Mouse (Mus musculus): ENCODE results near the gene Cd300ld2. TPM values are rescaled to one million over a fixed set of nuclear protein-coding genes. Genes with fewer than 3 reads are reported as not detected.

Gene Cd300ld2
- total RNA-seq, 2 experiments from 2014 or later, result not detected

DNA sequence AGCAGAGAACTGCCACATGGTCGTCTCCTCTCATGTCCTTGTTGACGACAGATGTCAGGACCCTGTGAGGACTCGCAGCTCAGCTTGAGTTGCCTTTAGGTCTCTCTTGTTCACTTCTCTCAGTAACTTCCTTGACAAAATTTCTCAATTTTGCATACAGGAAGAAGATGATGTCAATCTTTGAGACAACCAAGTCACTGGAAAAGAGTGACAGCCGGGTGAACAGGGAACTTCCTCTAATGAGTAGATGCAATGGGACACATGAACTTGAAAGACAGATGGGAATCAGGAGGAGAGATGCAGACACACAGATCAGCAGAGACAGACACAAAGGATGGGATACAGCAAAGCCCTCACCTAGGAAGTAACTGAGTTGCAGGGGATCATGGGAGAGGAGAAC lies 26.2 kb downstream of the Cd300ld2 start, which contains the start of gene Cd300ld:
Gene Cd300ld (minus strand): TSS at position 130 of the 400 bp plus-strand sequence.
- intact Hi-C loops (cut with DNase I), result no loop called here
- TF ChIP-seq CTCF (IDR thresholded peaks at IDR 0.05), result no peak
- H3K4me3 ChIP-seq, result no peak within 1 kb of the TSS

DNA sequence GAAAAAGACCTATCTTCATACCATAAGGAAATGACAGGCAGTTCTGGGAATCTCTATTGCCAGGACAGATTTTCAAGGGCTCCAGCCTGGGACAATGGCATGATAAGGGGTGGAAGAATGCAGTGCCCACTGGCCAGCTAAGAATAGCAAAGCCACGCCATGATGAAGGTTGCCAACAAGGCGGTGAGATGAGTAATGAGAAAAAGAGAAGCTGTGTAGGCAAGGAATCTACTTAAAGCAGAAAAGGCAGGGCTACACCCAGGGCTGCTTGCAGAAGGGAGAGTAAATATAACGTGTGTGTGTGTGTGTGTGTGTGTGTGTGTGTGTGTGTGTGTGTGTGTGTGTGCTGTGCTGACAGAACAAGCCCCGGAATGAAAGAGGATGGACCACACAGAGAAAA lies 34.1 kb downstream of the Cd300ld2 start:
- H3K27ac ChIP-seq, result no peak overlapping the region
- TF ChIP-seq CTCF (IDR thresholded peaks at IDR 0.05), result no peak
- no peak for DNase-seq
- intact Hi-C loops (cut with DNase I), result no loop called here
- no peak overlapping the region for H3K4me3 ChIP-seq

More for the DNA sequence above, 26.2 kb downstream of the Cd300ld2 start, which contains the start of gene Cd300ld:
- H3K27ac ChIP-seq, result no peak within 1 kb of the TSS
- DNase-seq, result no peak

DNA sequence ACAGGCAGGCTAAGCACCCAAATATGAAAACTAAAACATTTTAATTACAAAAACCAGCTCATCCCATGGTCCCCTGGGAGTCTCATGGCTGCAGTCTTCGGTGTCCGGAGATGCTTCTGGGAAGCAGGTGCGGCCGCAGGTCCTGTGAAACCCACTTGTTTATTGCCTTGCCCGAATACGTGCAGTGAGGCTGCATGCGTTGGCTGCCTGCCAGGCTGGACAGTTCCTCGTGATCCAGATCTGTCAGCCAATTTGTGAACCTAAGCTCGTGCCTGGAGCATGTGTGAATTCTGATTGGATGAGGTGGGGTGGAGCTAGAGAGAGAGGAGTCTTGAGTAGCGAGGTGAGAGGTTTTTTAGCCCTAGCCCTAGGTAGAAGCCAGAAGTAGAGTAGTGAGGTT lies 43.3 kb downstream of the Cd300ld2 start:
- TF ChIP-seq CTCF (IDR thresholded peaks at IDR 0.05), result no peak
- intact Hi-C loops (cut with DNase I), result no loop called here

DNA sequence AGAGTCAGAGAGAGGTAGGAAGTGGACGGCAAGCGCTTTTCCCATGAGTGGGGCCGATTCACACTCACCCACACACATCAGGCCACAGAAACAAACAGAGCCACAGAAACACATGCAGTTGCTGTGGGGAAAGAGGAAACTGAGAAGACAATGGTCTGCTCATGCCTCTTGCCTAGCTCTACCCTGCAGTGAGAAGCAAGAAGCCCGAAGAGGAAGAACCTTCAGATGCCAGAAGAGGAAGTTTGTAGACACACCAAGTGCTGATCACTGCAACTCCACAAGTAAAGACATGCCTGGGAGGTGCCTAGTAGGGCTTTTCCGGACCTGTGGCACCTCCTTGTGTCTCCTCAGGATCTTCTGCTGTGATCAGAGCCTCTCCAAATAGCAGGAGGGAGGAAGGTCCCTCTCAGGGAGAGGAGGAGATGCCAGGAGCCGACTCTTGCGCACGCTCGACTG lies 47.2 kb downstream of the Cd300ld2 start, which contains the start of gene Cd300c:
Gene Cd300c (minus strand): TSS at position 406 of the 456 bp plus-strand sequence.
- no peak within 1 kb of the TSS for H3K4me3 ChIP-seq
- intact Hi-C loops (cut with DNase I), result no loop called here
- DNase-seq, result no peak
- TF ChIP-seq CTCF (IDR thresholded peaks at IDR 0.05), result no peak
- H3K27ac ChIP-seq, result no peak within 1 kb of the TSS

More for the DNA sequence above, 43.3 kb downstream of the Cd300ld2 start:
- no peak for DNase-seq
- Histone ChIP-seq H3K4me3 (no peak overlapping the region), H3K27ac (no peak overlapping the region)

DNA sequence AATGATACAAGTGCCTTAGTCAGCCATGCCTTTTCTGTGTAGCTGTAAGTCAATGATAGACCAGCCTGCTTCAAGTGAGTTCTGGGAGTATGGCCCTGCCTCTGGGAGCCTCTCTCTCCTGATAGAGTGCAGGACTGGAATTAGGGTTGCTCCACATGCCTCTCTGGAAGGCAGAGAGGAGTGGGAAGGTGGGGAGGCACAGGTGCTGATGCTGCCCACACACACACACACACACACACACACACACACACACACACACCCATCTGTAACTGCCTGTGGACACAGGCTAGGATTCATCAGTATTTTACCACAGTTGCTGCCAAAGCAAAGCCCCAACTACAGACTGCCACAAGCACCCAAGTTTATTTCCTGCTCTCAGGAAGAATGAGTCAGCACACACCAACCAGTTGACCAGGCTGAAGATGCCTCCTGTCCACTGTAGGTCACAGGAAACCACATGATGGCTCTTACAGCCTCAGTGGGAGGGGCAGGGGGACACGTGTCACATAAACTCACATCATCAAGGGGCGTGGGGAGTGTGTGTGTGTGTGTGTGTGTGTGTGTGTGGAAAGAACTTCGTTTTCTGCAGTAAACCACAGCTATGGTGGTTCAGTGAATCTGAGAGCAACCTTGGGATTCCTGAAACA lies 50.7 kb downstream of the Cd300ld2 start:
- no peak for DNase-seq
- intact Hi-C loops (cut with DNase I), result no loop called here
- no peak for TF ChIP-seq CTCF (IDR thresholded peaks at IDR 0.05)
- Histone ChIP-seq H3K27ac (no peak overlapping the region), H3K4me3 (no peak overlapping the region)

DNA sequence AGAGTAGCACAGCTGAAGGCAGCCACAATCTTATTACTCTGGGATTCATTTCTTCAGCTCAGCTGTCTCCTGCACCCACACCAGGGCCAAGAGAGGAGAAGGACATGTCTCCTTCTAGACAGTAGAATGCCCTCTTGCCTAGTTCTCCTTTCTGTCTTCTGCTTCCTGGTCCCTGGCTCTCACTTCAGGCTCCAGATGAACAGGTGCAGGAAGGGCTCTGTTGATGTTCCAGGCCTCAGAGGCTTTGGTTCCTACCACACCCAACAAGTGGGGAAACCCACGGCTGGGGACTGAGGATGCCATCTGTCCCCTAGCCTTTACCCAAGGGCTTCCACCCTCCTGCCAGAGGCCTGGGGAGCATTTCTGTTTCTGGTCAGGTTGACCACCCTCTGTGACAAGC lies 55.6 kb downstream of the Cd300ld2 start:
- intact Hi-C loops (cut with DNase I), result no loop called here
- DNase-seq, result no peak
- Histone ChIP-seq H3K27ac (no peak overlapping the region), H3K4me3 (no peak overlapping the region)
- TF ChIP-seq CTCF (IDR thresholded peaks at IDR 0.05), result no peak

Other genes with a start within 250 kb of the Cd300ld2 start
- gene Btbd17, start 220.2 kb downstream of the Cd300ld2 start, total RNA-seq (2021), result not detected
- gene Gpr142, start 217.3 kb downstream of the Cd300ld2 start, total RNA-seq (2021), result not detected
- 10 to 100 TPM; 45.4 to 82.1 TPM for gene Gprc5c, start 165.0 kb downstream of the Cd300ld2 start, total RNA-seq (2021)
- under 1 TPM; 0.50 to 0.66 TPM for gene Cd300a, start 126.2 kb downstream of the Cd300ld2 start, total RNA-seq (2021)
- under 1 TPM; 0.15 to 0.42 TPM for gene Cd300lb, start 81.8 kb downstream of the Cd300ld2 start, total RNA-seq (2021)
- gene Cd300c, start 47.0 kb downstream of the Cd300ld2 start, total RNA-seq (2021), result not detected
- under 1 TPM; 0.13 to 0.22 TPM for gene Cd300ld, start 26.3 kb downstream of the Cd300ld2 start, total RNA-seq (2021)
- under 1 TPM; 0.28 TPM for gene Cd300c2, start 14.3 kb downstream of the Cd300ld2 start, total RNA-seq (2021)
- gene Cd300ld4, start 10.8 kb upstream of the Cd300ld2 start, total RNA-seq (2021), result under 1 TPM; 0.73 to 0.92 TPM
- gene Cd300ld5, start 21.6 kb upstream of the Cd300ld2 start, total RNA-seq (2021), result 1 to 10 TPM in 1 of 2 experiments, under 1 TPM in 1; 0.92 to 1.3 TPM
- gene Cd300ld3, start 32.2 kb upstream of the Cd300ld2 start, total RNA-seq (2021), result 1 to 10 TPM in 1 of 2 experiments, not detected in 1; 2.0 TPM
- gene Cd300e, start 46.0 kb upstream of the Cd300ld2 start, total RNA-seq (2021), result not detected
- gene Rab37, start 75.2 kb upstream of the Cd300ld2 start, total RNA-seq (2021), result under 1 TPM; 0.17 to 0.36 TPM
- gene Cd300lf, start 117.8 kb upstream of the Cd300ld2 start, total RNA-seq (2021), result under 1 TPM in 1 of 2 experiments, not detected in 1; 0.31 TPM
- gene Slc9a3r1, start 147.1 kb upstream of the Cd300ld2 start, total RNA-seq (2021), result 1 to 10 TPM; 1.8 to 2.6 TPM
- gene Tmem104, start 171.3 kb upstream of the Cd300ld2 start, total RNA-seq (2021), result 1 to 10 TPM; 7.3 to 7.4 TPM
- 10 to 100 TPM; 12.7 to 16.3 TPM for gene Nat9, start 171.7 kb upstream of the Cd300ld2 start, total RNA-seq (2021)

All from gastrocnemius, adult 2 months (tissue).